In the genomic region with DNA sequence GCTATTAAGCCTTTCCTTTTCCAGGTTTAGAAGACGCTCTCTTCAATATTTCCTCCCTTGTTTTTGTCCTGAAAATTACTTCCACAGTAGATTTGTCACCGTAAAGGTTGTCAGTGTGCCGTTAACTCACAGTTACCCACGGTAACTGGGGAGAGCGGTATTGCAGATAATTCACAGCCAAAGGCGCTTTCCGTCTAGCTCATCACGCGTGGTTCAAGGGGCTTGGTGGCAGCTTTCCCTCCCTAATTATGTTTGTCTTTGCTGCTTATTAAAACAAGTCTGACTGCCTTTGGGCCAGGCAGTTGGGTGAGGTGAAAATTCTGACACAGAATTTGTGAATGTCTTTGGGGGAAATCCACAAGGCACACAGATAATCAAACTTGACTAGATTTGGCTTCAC, we compare ENCODE assay signal across 16 mouse cellular contexts.
DNase-seq lines count a peak whose midpoint lies in the region; ATAC-seq lines count a peak whose summit lies in the region.
"Had no signal": no experiment of that assay in that cellular context is flagged by ENCODE, and none has a peak within 500 bp of the region (broad histone marks: within the 10 kb centered on the region; RNA-seq: fewer than 3 reads in every experiment).

No protein-coding gene starts in this region.

- WGBS in heart, embryonic 14.5 days, result 80% methylated on average over 9 of the region's 9 CpGs
- WGBS in neural tube, embryonic 12.5 days, result 54% methylated on average over 9 of the region's 9 CpGs
- WGBS in midbrain, embryonic 14.5 days, result 43% methylated on average over 9 of the region's 9 CpGs

- no peak overlapping the region for H3K4me3 ChIP-seq in heart, embryonic 14.5 days (ENCODE audit: control insufficient read depth in 1 of 2, insufficient read depth in 1 of 2, low read depth in 1 of 2, low read length in 2 of 2)
- no peak overlapping the region for H3K4me3 ChIP-seq in neural tube, embryonic 12.5 days
- H3K4me3 ChIP-seq in midbrain, embryonic 14.5 days (replicated peaks; ENCODE audit: low read depth, low read length), result no peak overlapping the region
- H3K4me3 ChIP-seq: embryonic facial prominence, embryonic 12.5 days; limb, embryonic 12.5 days; liver, embryonic 13.5 days; lung, embryonic 15.5 days had no signal

- H3K27me3 ChIP-seq in heart, embryonic 14.5 days (ENCODE audit: control insufficient read depth, insufficient read depth, low read length), result no peaks in the 10 kb centered on the region
- H3K27me3 ChIP-seq in neural tube, embryonic 12.5 days (replicated peaks), result no peaks in the 10 kb centered on the region
- H3K27me3 ChIP-seq in midbrain, embryonic 14.5 days (ENCODE audit: control insufficient read depth, insufficient read depth, low read length), result no peaks in the 10 kb centered on the region
- H3K27me3 ChIP-seq: embryonic facial prominence, embryonic 12.5 days; limb, embryonic 12.5 days; liver, embryonic 13.5 days; lung, embryonic 15.5 days had no signal

- H3K36me3 ChIP-seq in heart, embryonic 14.5 days (ENCODE audit: control insufficient read depth, insufficient read depth, low read length), result no peaks in the 10 kb centered on the region
- peaks cover 9% of the 10 kb centered on the region for H3K36me3 ChIP-seq in neural tube, embryonic 12.5 days
- peaks cover 9% of the 10 kb centered on the region for H3K36me3 ChIP-seq in midbrain, embryonic 14.5 days (ENCODE audit: control insufficient read depth, insufficient read depth, low read length)
- H3K36me3 ChIP-seq: liver, embryonic 13.5 days; lung, embryonic 15.5 days had no signal

- peaks cover 33 to 49% of the 10 kb centered on the region in 2 experiments for H3K4me1 ChIP-seq in heart, embryonic 14.5 days (ENCODE audit: control insufficient read depth in 2 of 2, insufficient read depth in 2 of 2, low read length in 2 of 2)
- H3K4me1 ChIP-seq in neural tube, embryonic 12.5 days, result peaks cover 21% of the 10 kb centered on the region
- H3K4me1 ChIP-seq in midbrain, embryonic 14.5 days (ENCODE audit: control insufficient read depth, insufficient read depth, low read length), result peaks cover 17% of the 10 kb centered on the region

- no peak for DNase-seq in heart, adult 9 months (ENCODE audit: low spot score in 2 of 2)
- no peak for DNase-seq in neural tube, embryonic 10.5 days (ENCODE audit: extremely low spot score, low spot score)
- peak; percentile 64 for DNase-seq in midbrain, embryonic 14.5 days
- DNase-seq in retina, postnatal 1 day, result peak; percentile 63
- DNase-seq in thymus, postnatal 14 days, result no peak
- DNase-seq in lung, postnatal 25 days (ENCODE audit: low spot score), result no peak
- DNase-seq: adrenal gland, postnatal 10 days; kidney, postnatal 10 days; liver, embryonic 13.5 days; thymus, postnatal 25 days had no signal

- H3K9me3 ChIP-seq in heart, embryonic 14.5 days (ENCODE audit: control insufficient read depth, low read length), result no peaks in the 10 kb centered on the region
- no peaks in the 10 kb centered on the region for H3K9me3 ChIP-seq in neural tube, embryonic 12.5 days
- no peaks in the 10 kb centered on the region for H3K9me3 ChIP-seq in midbrain, embryonic 14.5 days (ENCODE audit: control insufficient read depth, low read length)
- H3K9me3 ChIP-seq: embryonic facial prominence, embryonic 12.5 days; limb, embryonic 12.5 days; liver, embryonic 13.5 days; lung, embryonic 15.5 days had no signal

- H3K27ac ChIP-seq in heart, embryonic 14.5 days (replicated peaks in 1 of 2; ENCODE audit: control insufficient read depth in 1 of 2, insufficient read depth in 1 of 2, low read depth in 2 of 2, low read length in 2 of 2), result peak overlapping the region in 1 of 2 experiments; percentile 58; a peak in 2 of 4 replicates
- H3K27ac ChIP-seq in neural tube, embryonic 12.5 days, result no peak overlapping the region
- peak overlapping the region; percentile 56 for H3K27ac ChIP-seq in midbrain, embryonic 14.5 days (replicated peaks; ENCODE audit: low read depth, low read length)
- H3K27ac ChIP-seq: embryonic facial prominence, embryonic 12.5 days; limb, embryonic 12.5 days; liver, embryonic 13.5 days; lung, embryonic 15.5 days had no signal

- H3K9ac ChIP-seq in heart, embryonic 14.5 days (ENCODE audit: low read length), result no peak overlapping the region
- no peak overlapping the region for H3K9ac ChIP-seq in neural tube, embryonic 12.5 days
- H3K9ac ChIP-seq in midbrain, embryonic 14.5 days (replicated peaks; ENCODE audit: low read length), result no peak overlapping the region
- H3K9ac ChIP-seq: embryonic facial prominence, embryonic 12.5 days; limb, embryonic 12.5 days; liver, embryonic 13.5 days; lung, embryonic 15.5 days had no signal

- no peak for ATAC-seq in heart, embryonic 14.5 days (ENCODE audit: insufficient number of reproducible peaks, insufficient read depth, low FRiP score, low read depth)
- ATAC-seq in neural tube, embryonic 12.5 days (ENCODE audit: low FRiP score, low read depth), result 0 out of 2 replicates have a peak, but pooled peaks have one; percentile 17
- ATAC-seq in midbrain, embryonic 14.5 days (ENCODE audit: low FRiP score, low TSS enrichment), result peak; percentile 17; the same call in 1 of the 2 replicates
- ATAC-seq: intestine, postnatal 0 days had no signal

- H3K4me2 ChIP-seq in heart, embryonic 14.5 days (ENCODE audit: low read length), result peak overlapping the region; percentile 31; the same call in 1 of the 2 replicates
- H3K4me2 ChIP-seq in neural tube, embryonic 12.5 days (replicated peaks), result no peak overlapping the region
- peak overlapping the region; percentile 6; the same call in 1 of the 2 replicates for H3K4me2 ChIP-seq in midbrain, embryonic 14.5 days (ENCODE audit: low read length)
- H3K4me2 ChIP-seq: embryonic facial prominence, embryonic 12.5 days; limb, embryonic 12.5 days; liver, embryonic 13.5 days; lung, embryonic 15.5 days had no signal

Comparison
In these comparisons a context has a peak if more than half of its experiments do, and no peak if none do; other contexts are left out.
1. DNase-seq: peak in midbrain, embryonic 14.5 days (single experiment) and retina, postnatal 1 day (single experiment); none in heart, adult 9 months (0 of 2), neural tube, embryonic 10.5 days (single experiment), thymus, postnatal 14 days (single experiment) and lung, postnatal 25 days (single experiment).